Mouse (Mus musculus) limb, embryonic 12.5 days (tissue): ENCODE measurements around the gene Csad. TPM values are rescaled to one million over a fixed set of nuclear protein-coding genes. Genes with fewer than 3 reads are reported as not detected.

ENCODE experiments used
- ATAC-seq: fragments of 200-750 bp; cut with Nextera tagmentation; 2 replicates; pipeline ENCODE4 v1.8.0; 2017; ENCODE audit warnings: low read depth, moderate TSS enrichment; ENCODE audit not compliant: insufficient number of reproducible peaks, insufficient read depth, low FRiP score, low TSS enrichment
- H3K27ac ChIP-seq: fragments of 300-500 bp; sonication (generic); 2 replicates; pipeline ENCODE4 v1.5.1; 2016; ENCODE audit warnings: mild to moderate bottlenecking, moderate library complexity
- H3K27me3 ChIP-seq: fragments of 300-500 bp; sonication (generic); 2 replicates; pipeline ENCODE4 v1.6.1; 2016; ENCODE audit warnings: mild to moderate bottlenecking, moderate library complexity
- H3K36me3 ChIP-seq: fragments of 300-500 bp; sonication (generic); 2 replicates; pipeline ENCODE4 v1.6.1; 2016; ENCODE audit warnings: mild to moderate bottlenecking, moderate library complexity
- H3K4me1 ChIP-seq: fragments of 300-500 bp; sonication (generic); replicated peaks from 2 replicates; pipeline ENCODE4 v1.6.1; 2016
- H3K4me2 ChIP-seq: fragments of 300-500 bp; sonication (generic); 2 replicates; pipeline ENCODE4 v1.6.1; 2016; ENCODE audit warnings: mild to moderate bottlenecking, moderate library complexity
- H3K4me3 ChIP-seq: fragments of 300-500 bp; sonication (generic); replicated peaks from 2 replicates; pipeline ENCODE4 v1.5.1; 2016; ENCODE audit warnings: mild to moderate bottlenecking
- H3K9ac ChIP-seq: fragments of 300-500 bp; sonication (generic); replicated peaks from 2 replicates; pipeline ENCODE4 v1.6.1; 2016; ENCODE audit warnings: mild to moderate bottlenecking, moderate library complexity
- H3K9me3 ChIP-seq: fragments of 300-500 bp; sonication (generic); 2 replicates; pipeline ENCODE4 v1.6.1; 2016; ENCODE audit warnings: mild to moderate bottlenecking, moderate library complexity
- WGBS: fragments of 180-500 bp; shearing (Covaris S2); methylation state at CpG from one replicate; pipeline ENCODE4 v1.1.7; 2016; 5-methylcytosine and 5-hydroxymethylcytosine counted together
- polyA plus RNA-seq: library from polyadenylated mRNA; unstranded; fragments of >200 nt; fragmentation: Nextera tagmentation; extraction: Ambion mirVana; gene quantifications from 2 replicates; pipeline ENCODE4 v1.2.1, GENCODE M21; 2016

The Csad gene
- polyA plus RNA-seq, 1 experiment from 2014 or later = 72.9 TPM

DNA sequence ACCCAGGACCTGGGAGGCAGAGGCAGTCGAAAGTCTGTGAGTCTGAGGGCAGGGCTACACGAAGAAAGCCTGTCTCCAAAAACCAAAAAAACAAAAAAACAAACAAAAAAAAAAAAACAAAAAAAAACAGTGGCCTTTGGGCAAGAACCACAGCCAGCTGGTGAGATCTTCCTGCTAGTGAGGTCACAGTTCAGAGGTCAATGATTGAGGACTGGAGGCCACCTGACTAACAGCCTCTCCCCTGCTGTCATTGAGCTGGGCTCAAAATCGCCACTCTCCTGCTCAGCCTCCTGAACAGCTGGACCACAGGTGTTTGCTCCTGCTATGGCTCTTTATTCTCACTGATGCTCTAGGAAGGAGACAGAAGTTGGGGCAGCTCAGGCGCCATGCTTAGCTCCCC lies 51.9 kb downstream of the Csad start:
- 33% methylated on average over 4 of the region's 4 CpGs for WGBS
- H3K36me3 ChIP-seq = no peaks in the 10 kb centered on the region
- H3K4me2 ChIP-seq = no peak overlapping the region
- no peak for ATAC-seq
- H3K9me3 ChIP-seq = no peaks in the 10 kb centered on the region
- no peak overlapping the region for H3K9ac ChIP-seq
- no peak overlapping the region for H3K4me3 ChIP-seq
- H3K4me1 ChIP-seq = no peaks in the 10 kb centered on the region
- no peak overlapping the region for H3K27ac ChIP-seq
- peaks cover 3% of the 10 kb centered on the region; the same call in 1 of the 2 replicates for H3K27me3 ChIP-seq

DNA sequence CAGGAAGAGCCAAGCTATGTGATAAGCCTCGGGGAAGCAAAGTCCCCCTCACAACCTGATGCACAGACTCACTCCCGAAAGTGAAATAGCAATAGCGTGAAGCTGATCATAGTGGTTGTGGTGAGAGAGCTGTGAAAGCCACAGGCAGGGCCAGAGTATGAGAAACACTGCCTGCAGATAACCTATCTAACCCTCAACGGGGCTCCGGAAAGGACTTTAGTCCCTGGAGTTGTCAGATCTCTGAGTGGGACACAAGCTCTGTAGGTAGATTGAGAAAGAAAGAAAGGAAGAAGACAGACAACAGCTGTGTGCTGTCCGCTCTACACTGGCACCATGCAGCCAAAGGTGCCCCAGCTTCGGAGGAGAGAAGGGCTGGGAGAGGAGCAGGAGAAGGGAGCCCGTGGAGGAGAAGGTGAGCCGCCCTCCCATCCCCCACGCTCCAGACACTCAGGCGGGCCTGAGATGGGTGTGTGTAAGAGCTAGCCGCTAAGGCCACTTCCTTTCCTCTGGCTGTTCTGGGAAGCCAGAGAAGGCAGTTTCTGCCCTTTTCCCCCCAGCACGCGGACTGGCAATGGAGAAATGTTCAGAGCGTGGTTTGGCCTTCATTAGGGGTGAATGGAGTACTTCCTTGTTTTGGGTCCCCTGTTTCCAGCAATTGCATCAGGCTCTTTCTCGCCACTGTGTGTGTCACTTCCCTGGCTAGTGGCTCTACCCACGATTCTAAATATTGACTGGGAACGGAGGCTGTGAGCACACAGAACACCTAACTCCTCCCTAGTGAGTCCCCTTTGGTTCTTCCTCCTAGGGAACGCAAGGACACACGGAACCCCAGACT lies 54.0 kb downstream of the Csad start, which contains the start of gene Soat2:
Soat2 (plus strand) TSS at position 226 of the 835 bp plus-strand sequence.
- no peak within 1 kb of the TSS for H3K27ac ChIP-seq
- H3K27me3 ChIP-seq = peaks cover 10% of the 10 kb centered on the region
- H3K4me2 ChIP-seq = peak within 1 kb of the TSS; percentile 2; the same call in 1 of the 2 replicates
- H3K9me3 ChIP-seq = no peaks in the 10 kb centered on the region
- H3K36me3 ChIP-seq = no peaks in the 10 kb centered on the region
- H3K4me3 ChIP-seq = no peak within 1 kb of the TSS
- WGBS = 47% methylated on average over 20 of the region's 20 CpGs
- ATAC-seq = no peak
- H3K4me1 ChIP-seq = no peaks in the 10 kb centered on the region
- H3K9ac ChIP-seq = no peak within 1 kb of the TSS

DNA sequence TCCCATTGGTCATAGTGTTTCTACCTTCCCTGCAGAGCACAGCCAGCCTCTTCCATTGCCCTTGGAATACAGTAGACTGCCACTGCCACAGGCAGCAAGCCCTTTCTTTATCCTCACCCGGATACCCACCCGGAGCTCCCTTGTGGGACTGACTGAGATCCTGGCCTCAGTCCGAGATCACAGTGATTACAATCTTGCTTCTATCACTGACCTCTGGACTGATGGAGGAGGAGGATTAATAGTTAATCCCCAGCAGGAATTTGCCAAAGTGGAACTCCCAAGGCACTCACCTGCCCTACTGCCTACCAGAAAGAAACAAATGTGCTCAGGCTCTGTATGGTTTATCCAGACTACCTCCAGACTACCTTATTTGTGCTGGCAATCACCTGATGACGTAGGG lies 55.0 kb downstream of the Csad start:
- Histone ChIP-seq H3K4me1 (peaks cover 4% of the 10 kb centered on the region), H3K27ac (no peak overlapping the region), H3K27me3 (peaks cover 20% of the 10 kb centered on the region), H3K9ac (no peak overlapping the region), H3K4me3 (no peak overlapping the region), H3K4me2 (no peak overlapping the region), H3K9me3 (no peaks in the 10 kb centered on the region), H3K36me3 (no peaks in the 10 kb centered on the region)
- ATAC-seq = no peak
- WGBS = 72% methylated on average over 4 of the region's 4 CpGs

DNA sequence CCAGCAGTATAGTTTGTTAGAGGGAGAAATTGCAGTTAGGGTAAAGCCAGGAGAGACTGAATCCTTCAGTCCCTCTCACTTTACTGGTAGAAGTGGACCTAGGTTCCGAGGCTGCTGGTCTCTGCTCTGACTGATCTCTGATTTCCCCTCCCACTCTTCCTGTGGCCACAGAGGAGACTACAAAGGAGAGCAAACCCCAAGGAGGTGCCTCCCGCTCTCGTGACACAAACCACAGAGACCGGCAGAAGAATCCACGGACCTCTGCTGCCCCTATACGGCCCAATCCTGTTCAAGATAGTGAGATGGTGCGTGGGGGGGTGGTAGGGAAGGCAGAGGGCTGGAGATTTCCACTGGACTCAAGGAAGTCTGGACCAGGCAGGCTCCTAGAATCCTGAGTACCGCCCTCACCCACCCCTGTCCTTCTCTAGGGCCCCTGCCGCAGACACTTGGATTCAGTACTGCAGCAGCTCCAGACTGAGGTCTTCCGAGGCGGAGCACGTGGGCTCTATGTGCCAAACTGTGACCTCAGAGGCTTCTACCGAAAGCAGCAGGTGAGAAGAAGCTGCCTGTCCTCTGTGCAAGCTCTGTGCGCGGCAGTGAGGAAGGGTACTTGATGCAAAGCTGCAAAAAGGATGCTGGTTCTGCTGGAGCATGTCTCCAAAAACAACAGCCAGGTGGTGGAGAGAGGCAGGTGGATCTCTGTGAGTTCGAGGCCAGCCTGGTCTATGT lies 56.7 kb downstream of the Csad start:
- H3K36me3 ChIP-seq = no peaks in the 10 kb centered on the region
- H3K4me1 ChIP-seq = peaks cover 9% of the 10 kb centered on the region
- no peak overlapping the region for H3K27ac ChIP-seq
- no peak overlapping the region for H3K4me3 ChIP-seq
- no peak for ATAC-seq
- H3K4me2 ChIP-seq = no peak overlapping the region
- no peak overlapping the region; the same call in 1 of the 2 replicates for H3K9ac ChIP-seq
- H3K27me3 ChIP-seq = peaks cover 36% of the 10 kb centered on the region
- H3K9me3 ChIP-seq = no peaks in the 10 kb centered on the region
- 66% methylated on average over 16 of the region's 16 CpGs for WGBS

DNA sequence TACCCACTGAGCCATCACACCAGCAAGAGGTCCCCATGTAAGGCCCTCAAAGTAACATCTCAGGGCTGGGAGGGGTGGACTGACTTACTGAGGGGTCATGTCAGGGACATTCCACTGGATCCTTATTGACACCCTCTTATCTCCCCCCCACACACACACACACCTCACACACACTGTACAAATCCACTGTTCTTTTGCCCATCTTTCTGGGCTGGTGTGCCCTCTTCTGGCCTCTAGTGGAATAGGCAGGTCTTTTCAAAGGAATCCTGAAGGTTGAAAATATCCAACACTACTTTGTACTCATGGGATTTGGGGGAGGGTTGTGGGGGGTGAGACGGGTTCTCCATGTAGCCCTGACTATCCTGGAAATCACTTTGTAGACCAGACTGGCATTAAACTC lies 57.6 kb downstream of the Csad start:
- Histone ChIP-seq H3K27me3 (peaks cover 42% of the 10 kb centered on the region), H3K27ac (no peak overlapping the region), H3K4me3 (no peak overlapping the region), H3K36me3 (no peaks in the 10 kb centered on the region), H3K9me3 (no peaks in the 10 kb centered on the region), H3K4me2 (no peak overlapping the region), H3K4me1 (peaks cover 9% of the 10 kb centered on the region), H3K9ac (no peak overlapping the region)
- no peak for ATAC-seq
- 0% methylated on average over 1 of the region's 1 CpGs for WGBS

DNA sequence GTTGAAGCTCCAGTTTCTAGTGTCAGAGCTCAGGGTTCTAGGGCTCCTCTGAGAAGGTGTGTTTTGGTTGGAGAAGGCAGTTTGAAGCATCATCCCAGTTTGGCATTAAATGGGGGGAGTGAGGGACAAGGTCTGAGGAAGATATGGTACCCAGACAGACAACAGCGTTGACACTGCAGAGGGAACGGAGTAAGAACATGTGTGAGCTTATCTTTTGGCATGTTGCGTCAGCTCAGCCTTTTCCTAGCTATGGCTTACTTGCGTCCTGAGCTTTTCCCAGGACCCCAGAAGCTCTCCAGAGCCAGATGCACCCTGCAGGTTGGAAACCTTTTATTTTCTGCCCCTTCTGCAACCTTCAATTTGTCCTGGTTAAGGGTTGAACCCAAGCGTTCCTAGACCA lies 58.4 kb downstream of the Csad start:
- H3K4me3 ChIP-seq = no peak overlapping the region
- peaks cover 9% of the 10 kb centered on the region for H3K4me1 ChIP-seq
- no peak overlapping the region for H3K9ac ChIP-seq
- H3K36me3 ChIP-seq = no peaks in the 10 kb centered on the region
- peaks cover 45% of the 10 kb centered on the region for H3K27me3 ChIP-seq
- no peak overlapping the region for H3K4me2 ChIP-seq
- no peak for ATAC-seq
- WGBS = 88% methylated on average over 5 of the region's 5 CpGs
- H3K9me3 ChIP-seq = no peaks in the 10 kb centered on the region
- H3K27ac ChIP-seq = no peak overlapping the region

DNA sequence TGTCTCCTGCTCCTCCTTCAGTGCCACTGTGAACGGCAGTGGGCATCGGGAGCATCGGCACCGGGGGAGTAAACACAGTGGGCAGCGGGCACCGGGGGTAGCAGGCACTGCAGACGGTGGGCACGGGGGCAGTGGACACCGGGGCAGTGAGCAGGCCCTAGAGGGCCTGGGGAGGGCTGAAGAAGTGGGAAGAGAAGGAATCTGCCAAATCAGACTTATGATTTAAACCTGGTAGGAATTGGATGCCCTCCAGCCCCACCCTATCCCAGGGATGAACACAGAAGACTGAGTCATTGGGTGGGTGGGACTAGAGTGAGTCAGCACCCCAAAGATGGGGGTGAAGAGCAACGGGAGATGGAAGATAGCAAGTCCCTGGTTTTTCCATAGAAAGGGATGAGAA lies 59.2 kb downstream of the Csad start:
- Histone ChIP-seq H3K27me3 (peaks cover 45% of the 10 kb centered on the region), H3K4me3 (no peak overlapping the region), H3K9me3 (no peaks in the 10 kb centered on the region), H3K9ac (no peak overlapping the region), H3K36me3 (no peaks in the 10 kb centered on the region), H3K4me2 (no peak overlapping the region), H3K4me1 (peaks cover 9% of the 10 kb centered on the region), H3K27ac (no peak overlapping the region)
- WGBS = 88% methylated on average over 10 of the region's 10 CpGs
- ATAC-seq = no peak

DNA sequence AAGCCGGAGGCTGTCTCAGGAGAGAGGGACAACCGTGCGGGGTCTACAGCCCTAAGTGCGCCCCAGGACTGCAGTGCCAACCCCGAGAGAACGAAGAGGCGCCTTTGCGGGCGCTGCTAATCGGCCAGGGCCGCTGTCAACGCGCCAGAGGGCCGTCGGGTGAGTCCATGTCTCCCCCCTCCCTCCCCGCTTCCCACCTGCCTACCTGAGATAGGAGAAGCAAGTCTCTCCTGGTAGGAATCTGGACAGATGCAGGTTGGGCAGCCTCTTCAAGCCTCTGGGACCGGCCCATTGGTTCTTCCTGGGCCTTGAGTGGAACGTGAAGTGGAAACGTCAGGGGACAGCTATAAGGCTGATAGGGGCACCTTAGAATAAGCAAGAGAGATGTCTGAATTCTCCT lies 59.8 kb downstream of the Csad start:
- Histone ChIP-seq H3K4me1 (peaks cover 9% of the 10 kb centered on the region), H3K9ac (peak overlapping the region; percentile 37; the same call in 1 of the 2 replicates), H3K4me3 (peak overlapping the region; percentile 32), H3K36me3 (no peaks in the 10 kb centered on the region), H3K4me2 (peak overlapping the region; percentile 59), H3K9me3 (no peaks in the 10 kb centered on the region), H3K27me3 (peaks cover 45% of the 10 kb centered on the region), H3K27ac (no peak overlapping the region)
- 16% methylated on average over 19 of the region's 19 CpGs for WGBS
- no peak for ATAC-seq

DNA sequence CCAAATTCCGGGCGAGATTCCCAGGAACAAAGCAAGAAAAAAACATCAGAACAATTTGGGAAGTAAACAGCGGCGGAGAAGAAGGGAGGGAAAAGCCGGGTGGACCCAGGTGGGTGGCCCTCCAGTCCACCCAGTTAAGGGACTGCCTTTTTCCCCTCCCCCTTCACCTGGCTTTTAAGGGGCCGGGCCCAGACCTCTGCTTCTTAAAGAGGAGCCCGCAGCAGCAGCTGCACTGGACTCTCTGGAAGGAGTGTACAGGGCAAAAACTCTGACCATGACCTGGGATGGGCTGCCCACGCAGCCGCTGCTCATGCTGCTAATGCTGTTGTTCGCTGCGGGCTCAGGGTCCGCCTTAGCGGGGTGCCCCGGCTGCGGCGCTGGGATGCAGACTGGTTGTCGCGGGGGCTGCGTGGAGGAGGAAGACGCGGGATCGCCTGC lies 60.2 kb downstream of the Csad start, which contains the start of gene Igfbp6:
Igfbp6 (plus strand) TSS at position 89 of the 438 bp plus-strand sequence.
- Histone ChIP-seq H3K4me2 (peak within 1 kb of the TSS; percentile 59), H3K4me1 (peaks cover 9% of the 10 kb centered on the region), H3K9me3 (no peaks in the 10 kb centered on the region), H3K9ac (peak within 1 kb of the TSS; percentile 37; the same call in 1 of the 2 replicates), H3K27me3 (peaks cover 45% of the 10 kb centered on the region), H3K4me3 (peak within 1 kb of the TSS; percentile 32), H3K27ac (no peak within 1 kb of the TSS), H3K36me3 (no peaks in the 10 kb centered on the region)
- ATAC-seq = no peak
- WGBS = 3% methylated on average over 22 of the region's 22 CpGs

DNA sequence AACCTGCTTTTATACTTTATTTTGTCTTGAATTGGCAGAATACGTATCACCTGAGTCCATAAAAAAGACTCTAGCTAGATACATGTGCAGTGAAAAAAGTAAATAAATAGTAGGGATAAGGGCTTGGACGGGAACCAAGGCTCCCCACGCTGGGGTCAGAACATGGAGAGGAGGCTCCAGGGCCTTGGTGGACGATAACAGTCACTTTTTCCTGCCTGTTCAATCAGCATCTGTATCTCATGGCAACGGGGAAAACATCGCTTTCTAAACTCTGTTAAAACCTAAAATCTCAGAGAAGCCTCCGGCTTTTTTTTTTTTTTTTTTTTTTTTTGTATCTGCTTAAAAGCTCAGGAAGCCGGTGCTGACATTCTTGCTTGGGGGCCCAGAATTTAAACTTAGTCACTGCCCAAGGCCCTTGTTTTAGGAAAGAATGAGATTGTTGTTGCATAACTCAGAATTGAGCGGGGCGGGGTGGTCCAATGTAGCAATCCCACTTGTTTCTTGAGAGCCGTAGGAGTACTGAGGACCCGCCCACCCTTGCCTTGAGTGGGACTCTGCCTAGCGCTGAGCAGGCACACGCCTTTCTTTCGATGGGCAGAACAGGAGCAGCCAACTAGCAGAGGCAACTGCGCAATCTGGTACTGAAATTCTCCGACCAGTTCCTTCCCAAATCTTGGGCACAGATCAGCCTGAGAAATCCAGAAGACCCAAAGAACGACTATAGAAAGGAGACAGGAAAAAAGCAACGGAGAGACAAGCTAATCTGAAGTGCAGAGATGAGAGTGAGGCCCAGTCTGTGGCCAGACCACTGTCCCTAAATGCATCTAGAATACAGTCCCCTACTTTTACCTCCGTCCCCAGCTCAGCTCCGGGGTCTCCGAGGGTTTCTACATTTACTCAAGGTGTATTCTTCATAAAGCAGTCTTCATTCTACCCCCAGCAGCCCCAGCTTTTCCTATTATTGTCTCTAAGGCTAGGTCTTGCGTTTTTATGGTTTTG lies 61.3 kb downstream of the Csad start:
- Histone ChIP-seq H3K4me2 (no peak overlapping the region), H3K27me3 (peaks cover 45% of the 10 kb centered on the region), H3K4me1 (peaks cover 9% of the 10 kb centered on the region), H3K9me3 (no peaks in the 10 kb centered on the region), H3K4me3 (no peak overlapping the region), H3K27ac (no peak overlapping the region), H3K36me3 (no peaks in the 10 kb centered on the region), H3K9ac (no peak overlapping the region)
- WGBS = 60% methylated on average over 23 of the region's 23 CpGs
- no peak for ATAC-seq
